Mouse (Mus musculus): ENCODE data around the gene Frg2f1.
A peak's percentile ranks its signal among the peaks of the same experiment; 100 is the strongest.

Gene Frg2f1

DNA sequence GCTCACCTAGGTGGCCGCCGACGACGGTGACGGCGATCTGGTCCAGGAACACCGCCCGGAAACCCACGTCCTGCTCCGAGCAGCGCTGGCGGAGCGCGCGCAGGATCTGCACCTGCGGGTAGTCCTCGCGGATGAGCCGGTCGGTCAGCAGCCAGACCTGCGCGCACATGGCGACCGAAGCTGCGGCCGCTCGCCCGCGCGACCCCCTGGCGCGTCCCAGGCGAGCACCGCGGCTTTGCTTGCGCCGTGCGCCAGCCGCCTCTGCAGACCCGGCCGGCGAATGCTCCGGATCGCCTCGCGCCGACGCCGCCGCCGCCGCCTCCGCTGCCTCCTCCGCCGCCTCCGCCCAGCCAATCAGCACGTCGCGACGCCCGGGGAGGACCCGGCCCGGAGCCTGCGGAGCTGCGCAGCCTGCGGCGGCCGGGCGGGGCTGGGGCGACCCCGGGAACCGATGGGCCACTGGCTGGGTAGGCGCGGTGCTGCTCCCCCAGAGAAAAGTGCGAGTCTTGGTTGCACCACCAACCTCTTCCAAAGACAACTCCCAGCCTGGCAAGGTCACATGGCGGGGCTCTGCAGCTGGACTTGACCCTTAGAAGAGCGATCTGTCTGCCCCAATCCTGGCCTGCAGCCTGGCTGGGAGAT, 46.9 kb downstream of the Frg2f1 start, which contains the start of gene Rimkla:
Rimkla (minus strand) TSS at position 338 of the 642 bp plus-strand sequence.
- peak; percentile 75 for DNase-seq

DNA sequence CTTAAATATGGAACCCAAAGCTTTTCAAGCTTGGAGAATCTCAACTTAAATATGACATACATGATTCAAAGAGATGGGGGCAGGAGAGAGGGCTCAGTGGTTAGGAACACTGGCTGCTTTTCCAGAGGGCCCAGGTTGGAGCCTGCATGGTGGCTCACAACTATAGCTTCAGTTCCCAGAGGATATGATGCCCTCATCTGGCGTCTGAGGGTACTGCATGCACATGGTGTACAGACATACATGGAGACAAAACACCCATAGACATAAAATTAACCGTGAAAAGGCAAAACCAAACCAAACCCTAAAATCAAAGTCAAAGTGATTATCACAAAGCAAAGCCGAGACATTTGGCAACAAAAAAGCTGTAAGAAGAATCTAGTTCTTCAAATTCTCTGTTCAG, 48.5 kb downstream of the Frg2f1 start:
- peak; percentile 34 for DNase-seq

DNA sequence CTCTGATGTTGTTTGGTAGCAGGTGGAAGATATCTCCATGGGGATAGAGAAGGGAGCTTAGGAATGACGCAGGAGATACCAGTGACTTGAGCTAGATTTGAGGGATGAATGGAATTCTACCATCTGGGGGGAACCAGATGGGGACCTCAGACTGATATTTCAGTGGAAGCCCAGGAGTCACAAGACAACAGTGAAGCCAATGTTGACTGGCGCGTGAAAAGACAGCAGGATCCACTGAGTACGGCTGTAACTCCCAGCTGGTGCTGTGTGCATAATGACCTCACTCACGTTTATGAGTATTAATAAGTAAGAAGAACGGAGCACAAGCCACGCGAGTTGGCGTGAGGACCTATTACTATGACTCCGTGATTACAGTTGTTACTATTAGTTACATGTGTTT, 49.7 kb downstream of the Frg2f1 start:
- DNase-seq = no peak

DNA sequence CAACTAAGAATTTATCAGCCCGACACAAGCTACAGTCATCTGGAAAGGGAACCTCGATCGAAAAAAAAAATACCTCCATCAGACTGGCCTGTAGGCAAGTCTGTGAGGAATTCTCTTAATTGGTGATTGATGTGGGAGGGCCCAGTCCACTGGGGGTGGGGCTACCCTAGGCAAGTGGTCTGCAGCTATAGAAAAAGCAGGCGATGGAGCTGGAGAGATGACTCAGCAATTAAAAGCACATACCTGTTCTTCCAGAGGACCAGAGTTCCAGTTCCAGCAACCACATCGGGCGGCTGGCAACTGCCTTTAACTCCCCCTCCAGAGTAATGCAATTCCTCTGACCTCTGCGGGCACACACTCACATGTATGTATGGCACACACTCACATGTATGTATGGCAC, 54.4 kb downstream of the Frg2f1 start:
- no peak for DNase-seq

DNA sequence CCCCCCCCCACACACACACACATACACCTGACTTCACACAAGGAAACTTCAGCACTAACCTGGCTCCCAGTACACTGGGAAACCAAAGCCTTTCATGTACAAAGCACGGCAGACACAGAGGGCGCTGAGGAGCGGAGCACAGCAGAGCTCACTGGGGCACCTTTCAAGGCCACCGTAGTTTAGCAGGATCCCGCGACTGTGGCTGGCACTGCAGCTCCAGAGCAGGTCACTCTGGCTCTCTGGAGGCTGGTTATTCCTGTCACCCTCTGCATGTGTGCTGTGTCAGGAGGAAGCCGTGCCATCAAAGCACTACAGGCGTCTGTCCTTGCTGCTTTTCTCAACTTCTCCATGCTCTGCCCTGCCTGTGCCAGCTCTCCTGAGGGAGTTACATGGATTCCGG, 56.3 kb downstream of the Frg2f1 start:
- peak; percentile 25 for DNase-seq

Data from thymus, postnatal 25 days (tissue).